Mouse (Mus musculus) liver, embryonic 16.5 days (tissue): Measurements from ENCODE around the gene Ovol2. TPM values are rescaled to one million over a fixed set of nuclear protein-coding genes. Genes with fewer than 3 reads are reported as not detected.

ENCODE experiments used
- ATAC-seq: fragments of 200-750 bp; cut with Nextera tagmentation; 2 replicates; pipeline ENCODE4 v1.8.0; 2017; ENCODE audit warnings: low read depth, mild to moderate bottlenecking, moderate number of reproducible peaks, moderate library complexity
- H3K27ac ChIP-seq: fragments of 300-500 bp; sonication (generic); 2 replicates; pipeline ENCODE4 v1.5.1; 2014; ENCODE audit warnings: mild to moderate bottlenecking, low read length
- H3K27me3 ChIP-seq: fragments of 300-500 bp; sonication (generic); 2 replicates; pipeline ENCODE4 v1.6.1; 2014; ENCODE audit warnings: low read depth, low read length, mixed read lengths; ENCODE audit not compliant: control insufficient read depth, insufficient read depth
- H3K36me3 ChIP-seq: fragments of 300-500 bp; sonication (generic); 2 replicates; pipeline ENCODE4 v1.6.1; 2014; ENCODE audit warnings: mild to moderate bottlenecking; ENCODE audit not compliant: control insufficient read depth, insufficient read depth
- H3K4me1 ChIP-seq: fragments of 300-500 bp; sonication (generic); 2 replicates; pipeline ENCODE4 v1.6.1; 2014; ENCODE audit warnings: low read depth, low read length, mixed read lengths; ENCODE audit not compliant: control insufficient read depth
- H3K4me2 ChIP-seq: fragments of 300-500 bp; sonication (generic); 2 replicates; pipeline ENCODE4 v1.6.1; 2014; ENCODE audit warnings: low read depth, low read length, mixed read lengths
- H3K4me3 ChIP-seq: fragments of 300-500 bp; sonication (generic); 2 replicates; pipeline ENCODE4 v1.5.1; 2014; ENCODE audit warnings: low read depth, mild to moderate bottlenecking, low read length
- H3K9ac ChIP-seq: fragments of 300-500 bp; sonication (generic); 2 replicates; pipeline ENCODE4 v1.6.1; 2014; ENCODE audit warnings: low read depth, low read length
- H3K9me3 ChIP-seq: fragments of 300-500 bp; sonication (generic); replicated peaks from 2 replicates; pipeline ENCODE4 v1.6.1; 2016; ENCODE audit warnings: low read length; ENCODE audit not compliant: control insufficient read depth
- WGBS: fragments of 180-500 bp; shearing (Covaris S2); extraction: QIAGEN DNeasy Blood & Tissue Kit; methylation state at CpG from one replicate; pipeline ENCODE4 v1.1.7; 2014; ENCODE audit not compliant: insufficient replicate concordance; 5-methylcytosine and 5-hydroxymethylcytosine counted together
- polyA plus RNA-seq: library from polyadenylated mRNA; unstranded; fragments of >200 nt; fragmentation: Nextera tagmentation; extraction: Ambion mirVana; gene quantifications from 2 replicates; pipeline ENCODE4 v1.2.1, GENCODE M21; 2015

Ovol2 gene
- polyA plus RNA-seq, 1 experiment from 2014 or later = not detected

DNA sequence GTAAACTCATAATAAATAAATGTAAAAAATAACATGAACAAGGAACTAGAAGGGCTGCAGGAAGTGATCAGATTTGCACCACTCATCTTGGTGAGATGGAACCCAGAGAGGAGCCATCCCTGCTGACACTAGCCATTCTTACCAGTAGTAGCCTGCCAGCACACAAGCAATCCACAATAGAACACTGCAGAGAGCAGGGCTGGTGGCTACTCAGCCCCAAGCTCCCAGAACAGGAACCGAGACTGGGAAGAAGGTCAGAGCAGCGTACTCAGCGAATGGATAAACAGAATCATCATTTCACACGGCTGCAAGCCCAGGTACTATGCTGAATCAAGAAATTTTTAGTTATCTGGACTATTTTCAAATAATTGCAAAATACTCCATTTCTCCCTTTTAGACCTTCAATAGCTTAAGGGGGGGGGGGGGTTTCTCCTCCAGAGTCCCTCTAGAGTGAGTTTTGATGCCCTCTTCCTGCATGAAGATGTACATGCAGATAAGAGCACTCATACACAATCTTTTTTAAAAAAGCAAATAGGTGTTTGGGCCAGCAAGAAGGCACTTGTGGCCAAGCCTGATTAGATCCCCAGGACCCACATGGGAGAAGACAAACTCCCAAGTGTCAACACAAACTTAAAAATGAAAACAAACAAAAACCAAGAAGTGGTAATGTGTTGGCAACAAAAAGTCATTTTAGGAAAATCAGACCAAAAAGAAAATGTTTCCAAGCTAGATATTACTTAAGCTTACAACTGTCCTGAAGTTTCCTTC is 65.8 kb downstream of the Ovol2 start:
- H3K4me3 ChIP-seq = no peak overlapping the region
- ATAC-seq = no peak
- peaks cover 47% of the 10 kb centered on the region for H3K4me1 ChIP-seq
- H3K27me3 ChIP-seq = no peaks in the 10 kb centered on the region
- peaks cover 12% of the 10 kb centered on the region for H3K36me3 ChIP-seq
- WGBS = 40% methylated on average over 4 of the region's 4 CpGs
- no peaks in the 10 kb centered on the region for H3K9me3 ChIP-seq
- no peak overlapping the region for H3K27ac ChIP-seq
- H3K9ac ChIP-seq = no peak overlapping the region
- no peak overlapping the region for H3K4me2 ChIP-seq

GRCm38 (mm10) chr2:144265120-144265488 is 66.8 kb downstream of the Ovol2 start:
- no peak for ATAC-seq
- no peaks in the 10 kb centered on the region for H3K9me3 ChIP-seq
- H3K4me3 ChIP-seq = no peak overlapping the region
- peaks cover 20% of the 10 kb centered on the region for H3K36me3 ChIP-seq
- WGBS = 60% methylated on average over 3 of the region's 3 CpGs
- peak overlapping the region; percentile 41; the same call in 1 of the 2 replicates for H3K27ac ChIP-seq
- no peak overlapping the region for H3K4me2 ChIP-seq
- no peaks in the 10 kb centered on the region for H3K27me3 ChIP-seq
- H3K9ac ChIP-seq = no peak overlapping the region
- peaks cover 46% of the 10 kb centered on the region for H3K4me1 ChIP-seq

DNA sequence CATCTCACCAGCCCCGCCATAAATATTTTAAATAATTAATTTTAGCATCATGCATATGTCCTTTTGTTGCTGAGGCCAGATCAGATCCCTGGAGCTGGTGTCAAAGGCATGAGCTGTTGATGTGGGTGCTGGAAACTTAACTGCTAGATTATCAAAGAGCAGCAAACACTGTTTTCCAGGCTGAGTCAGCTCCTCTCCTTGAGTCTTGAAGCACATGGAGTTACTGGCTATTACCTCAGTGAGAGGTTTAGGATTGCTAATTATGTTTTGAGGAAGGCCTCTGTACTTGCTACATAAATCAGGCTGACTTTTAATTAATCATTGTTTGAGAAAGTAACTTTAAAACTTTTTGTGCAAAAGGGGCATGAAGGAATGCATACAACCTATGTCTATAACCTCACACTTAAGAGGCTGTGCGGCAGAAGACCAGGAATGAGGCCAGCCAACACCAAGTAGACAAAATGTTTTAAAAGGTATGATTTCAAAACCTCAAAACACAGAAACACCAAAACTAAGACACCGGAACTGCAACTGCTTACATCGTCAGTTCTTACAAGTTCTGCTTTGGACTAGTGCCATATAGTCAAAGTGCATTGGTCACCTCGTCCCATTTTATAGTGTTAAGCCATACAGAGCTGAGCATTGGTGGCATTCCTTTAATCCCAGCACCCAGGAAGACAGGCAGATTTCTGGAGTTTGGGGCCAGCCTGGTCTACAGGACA is 67.4 kb downstream of the Ovol2 start:
- H3K4me2 ChIP-seq = no peak overlapping the region
- no peaks in the 10 kb centered on the region for H3K27me3 ChIP-seq
- no peak for ATAC-seq
- WGBS = 54% methylated on average over 5 of the region's 5 CpGs
- H3K4me1 ChIP-seq = peaks cover 46% of the 10 kb centered on the region
- no peaks in the 10 kb centered on the region for H3K9me3 ChIP-seq
- H3K4me3 ChIP-seq = no peak overlapping the region
- peaks cover 21% of the 10 kb centered on the region for H3K36me3 ChIP-seq
- no peak overlapping the region for H3K9ac ChIP-seq
- peak overlapping the region; percentile 41; the same call in 1 of the 2 replicates for H3K27ac ChIP-seq

- no peaks in the 10 kb centered on the region for H3K9me3 ChIP-seq
- peaks cover 37% of the 10 kb centered on the region for H3K4me1 ChIP-seq
- no peak overlapping the region for H3K27ac ChIP-seq
Measured at GRCm38 (mm10) chr2:144262837-144263236, 69.1 kb downstream of the Ovol2 start.

More at GRCm38 (mm10) chr2:144262837-144263236, 69.1 kb downstream of the Ovol2 start:
- 51% methylated on average over 2 of the region's 2 CpGs for WGBS
- no peak for ATAC-seq
- H3K36me3 ChIP-seq = peaks cover 38% of the 10 kb centered on the region
- H3K27me3 ChIP-seq = no peaks in the 10 kb centered on the region
- no peak overlapping the region for H3K9ac ChIP-seq
- no peak overlapping the region for H3K4me3 ChIP-seq
- H3K4me2 ChIP-seq = no peak overlapping the region

Other genes starting within 250 kb of the Ovol2 start
- gene Mgme1, start 61.5 kb downstream of the Ovol2 start, polyA plus RNA-seq = 8.1 and 9.9 TPM in 2 replicates
- gene Snx5, start 61.2 kb downstream of the Ovol2 start, polyA plus RNA-seq = 56.5 and 60.5 TPM in 2 replicates
- 12.9 and 15.3 TPM in 2 replicates for gene Kat14, start 36.8 kb upstream of the Ovol2 start, polyA plus RNA-seq
- 0.63 and 1.1 TPM in 2 replicates for gene Pet117, start 36.9 kb upstream of the Ovol2 start, polyA plus RNA-seq
- gene Dzank1, start 195.3 kb upstream of the Ovol2 start, polyA plus RNA-seq = 0.02 and 0.14 TPM in 2 replicates
- gene Polr3f, start 195.6 kb upstream of the Ovol2 start, polyA plus RNA-seq = 6.6 and 6.7 TPM in 2 replicates
- 9.7 and 11.1 TPM in 2 replicates for gene Rbbp9, start 218.7 kb upstream of the Ovol2 start, polyA plus RNA-seq
- gene Sec23b, start 224.1 kb upstream of the Ovol2 start, polyA plus RNA-seq = 44.0 and 46.2 TPM in 2 replicates